Mouse (Mus musculus) layer of hippocampus, postnatal 25 days (tissue): ENCODE results near the gene Dtd2. TPM values are rescaled to one million over a fixed set of nuclear protein-coding genes. Genes with fewer than 3 reads are reported as not detected.

Experiments
- DNase-seq, 2 experiments: peaks; one replicate each; pipeline ENCODE4 v3.0.0; 2022; ENCODE audit warnings: mixed read lengths in 2 of 2, low spot score in 1 of 2; ENCODE audit errors: extremely low spot score in 1 of 2
- total RNA-seq, 2 experiments: library from RNA; stranded (reverse); gene quantifications; 2 replicates each; pipeline ENCODE4 v1.2.3; 2021

Dtd2 gene
- 10 to 100 TPM in 1 of 2 experiments, 1 to 10 TPM in 1; 7.8 to 10.9 TPM for total RNA-seq

DNA sequence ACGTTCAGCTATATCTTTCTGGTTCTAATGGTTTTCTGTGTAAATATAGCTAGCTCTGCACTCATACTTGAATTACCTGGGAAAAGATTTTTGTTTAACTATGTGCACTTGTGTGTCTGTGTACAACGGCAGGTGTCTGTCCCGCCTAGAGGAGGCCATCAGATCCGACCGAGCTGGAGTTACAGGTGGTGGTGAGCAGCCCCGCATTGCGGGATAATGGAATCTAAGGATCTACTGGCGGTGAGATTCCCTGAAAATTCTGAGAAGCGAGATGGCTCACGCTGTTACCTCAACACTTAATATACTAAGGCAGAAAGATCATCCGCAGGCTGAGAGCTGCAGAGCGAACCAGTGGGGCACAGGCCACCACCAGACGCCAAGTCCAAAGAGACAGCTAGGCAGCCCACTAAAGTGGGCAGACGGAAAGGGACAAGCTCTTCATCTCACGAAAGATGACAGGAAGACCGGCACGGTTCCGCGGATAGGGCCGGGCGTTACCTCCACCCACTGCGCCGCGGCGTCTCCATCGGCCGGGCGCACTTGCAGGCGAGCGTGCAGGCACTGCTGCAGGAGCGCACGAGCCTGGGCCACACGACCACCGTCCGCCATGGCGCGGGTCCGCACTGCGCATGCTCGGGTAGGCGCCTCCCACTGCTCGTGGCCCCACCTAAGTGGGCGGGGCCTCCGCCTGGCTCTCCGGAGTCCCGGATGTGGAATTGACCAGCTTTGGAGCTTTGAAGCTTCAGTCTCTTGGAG is at the start of gene Dtd2:
Gene Dtd2 (minus strand): TSS at position 625 of the 756 bp plus-strand sequence.
- DNase-seq: peak; percentile 93 to 97

DNA sequence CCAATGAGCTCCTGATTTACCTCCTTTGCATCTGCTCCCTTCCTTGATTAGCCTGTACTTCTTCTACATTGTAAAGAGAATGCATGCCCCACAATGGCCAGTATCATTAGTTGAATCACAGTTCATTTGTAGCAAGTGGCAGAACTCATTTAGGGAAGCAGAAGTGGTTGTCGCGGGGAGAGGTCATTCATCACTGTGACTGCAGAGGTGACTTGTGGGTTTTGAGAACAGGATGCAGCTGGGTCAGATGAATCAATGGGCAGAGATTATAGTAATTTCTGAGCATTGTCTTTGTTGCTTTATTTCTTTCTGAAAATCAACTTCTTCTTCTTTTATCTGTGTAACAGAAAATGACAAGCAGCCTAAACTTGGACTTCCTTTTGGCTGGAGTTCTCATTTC is 43.0 kb upstream of the Dtd2 start:
- DNase-seq: no peak

DNA sequence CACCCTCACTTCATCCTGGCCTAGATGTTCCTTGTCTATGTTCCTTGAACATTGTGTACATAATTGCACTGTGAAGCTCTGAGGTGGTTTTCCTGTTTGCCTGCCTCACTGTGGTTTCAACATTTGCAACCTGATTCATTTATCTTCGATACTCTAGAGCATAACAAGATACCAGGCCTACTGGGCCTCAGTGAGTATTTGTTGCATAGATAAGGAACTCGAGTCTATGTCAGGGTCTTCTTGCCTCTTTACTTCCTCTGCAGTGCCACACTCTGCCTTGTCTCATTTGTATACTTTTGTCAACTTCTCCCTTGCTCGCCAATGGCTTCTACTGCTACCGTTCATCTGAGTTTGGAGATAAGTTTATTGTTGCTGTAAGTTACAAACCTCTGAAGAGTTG is 40.1 kb upstream of the Dtd2 start:
- DNase-seq: no peak

DNA sequence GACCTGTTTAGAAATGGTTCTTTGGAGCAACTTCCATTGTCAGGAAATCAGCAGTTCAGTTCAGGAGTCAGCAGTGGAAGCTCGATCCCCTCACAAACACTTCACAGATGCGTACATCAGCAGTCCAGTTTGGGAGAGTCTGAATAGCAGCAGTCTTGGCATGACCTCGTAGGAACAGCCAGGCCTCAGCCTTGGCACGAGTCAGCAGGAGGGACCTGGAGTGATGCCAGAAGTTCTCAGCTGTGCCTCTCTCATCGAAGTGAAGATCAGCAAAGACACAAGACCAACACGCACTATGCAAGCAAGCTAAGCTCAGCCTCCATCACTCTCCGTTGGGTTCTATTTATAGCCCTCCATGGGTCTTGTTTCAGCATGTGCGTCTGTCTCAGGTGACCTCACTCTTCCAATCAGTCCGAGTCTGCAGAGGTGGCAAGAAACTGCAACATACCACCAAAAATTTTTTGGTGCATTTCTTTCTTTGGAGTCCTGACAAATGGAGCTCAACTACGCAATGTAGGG is 36.6 kb upstream of the Dtd2 start:
- DNase-seq: no peak

DNA sequence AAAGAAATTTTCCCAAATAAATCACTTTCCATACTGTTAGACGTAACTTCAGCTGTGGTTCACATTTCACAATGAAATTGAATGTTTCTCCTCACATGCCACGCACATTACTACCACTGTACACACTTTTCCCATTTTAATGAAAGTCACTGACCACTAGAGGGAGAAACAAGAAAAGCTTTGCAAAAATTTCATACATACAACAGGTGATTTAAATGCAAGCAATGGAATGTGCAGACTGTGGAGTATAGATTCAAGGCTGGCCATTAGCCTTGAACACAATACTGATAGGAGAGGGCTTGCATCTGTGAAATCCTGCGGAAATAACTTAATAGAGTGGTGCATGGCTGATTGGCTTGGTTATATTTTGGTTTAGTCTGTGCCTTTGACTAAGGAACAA is 32.1 kb upstream of the Dtd2 start:
- DNase-seq: no peak

DNA sequence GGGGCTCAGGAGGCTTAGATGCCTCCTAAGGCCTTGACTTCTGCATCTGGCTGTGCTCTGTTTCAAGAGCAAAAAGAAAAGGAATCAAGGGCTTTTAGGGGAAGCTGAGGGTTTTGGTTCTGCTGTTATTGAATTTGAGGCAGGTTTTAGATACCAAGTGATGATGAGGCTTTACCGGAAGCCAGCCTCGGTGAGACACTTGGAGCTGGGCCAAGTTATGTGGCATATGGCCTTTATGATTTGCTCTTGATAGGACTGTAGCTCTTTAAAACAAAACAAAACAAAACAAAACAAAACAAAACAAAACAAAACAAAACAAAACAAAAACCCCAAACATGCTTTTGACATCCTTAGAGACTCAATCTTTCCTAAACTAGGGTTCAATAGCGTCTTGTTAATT is 28.7 kb upstream of the Dtd2 start:
- no peak for DNase-seq

DNA sequence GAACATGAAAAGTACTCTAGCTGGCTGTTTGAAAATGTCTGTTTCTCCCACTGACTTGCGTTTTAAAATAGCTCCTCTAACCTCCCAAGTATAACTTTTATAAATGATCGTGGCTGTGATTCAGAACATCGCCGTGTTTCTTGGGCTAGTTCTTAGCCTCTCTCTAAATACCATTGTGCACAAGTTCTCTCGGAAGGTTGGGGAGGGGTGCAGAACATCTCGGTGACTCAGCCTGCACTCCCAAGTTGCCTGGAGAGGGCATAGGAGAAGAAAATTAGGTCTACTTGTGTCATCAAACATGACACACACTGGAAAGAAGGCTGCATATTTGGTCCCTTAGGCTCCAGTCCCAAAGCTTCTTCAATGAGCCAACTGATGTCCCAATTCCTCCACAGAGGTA is 26.0 kb upstream of the Dtd2 start:
- DNase-seq: no peak

DNA sequence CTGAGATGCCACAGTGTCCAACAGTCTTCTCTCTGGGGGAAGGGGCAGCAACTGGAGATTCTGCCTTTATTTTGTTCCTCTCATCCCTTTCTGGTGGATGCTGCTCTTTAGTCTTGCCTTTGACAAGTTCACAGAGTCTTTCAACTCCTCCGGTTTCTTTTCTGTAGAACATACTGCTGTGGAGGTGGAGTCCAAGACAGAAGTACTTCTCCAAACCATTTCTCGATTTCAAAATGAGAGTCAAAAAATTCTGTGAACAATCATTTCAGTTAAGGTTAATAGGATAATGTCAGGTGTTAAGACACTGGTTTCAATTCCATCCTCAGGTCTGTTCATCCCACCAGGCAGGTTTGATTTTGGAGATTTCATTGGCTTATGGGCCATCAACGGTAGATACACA is 21.7 kb upstream of the Dtd2 start, which contains the start of gene Gpr33:
Gene Gpr33 (minus strand): TSS at position 101 of the 400 bp plus-strand sequence.
- no peak for DNase-seq

DNA sequence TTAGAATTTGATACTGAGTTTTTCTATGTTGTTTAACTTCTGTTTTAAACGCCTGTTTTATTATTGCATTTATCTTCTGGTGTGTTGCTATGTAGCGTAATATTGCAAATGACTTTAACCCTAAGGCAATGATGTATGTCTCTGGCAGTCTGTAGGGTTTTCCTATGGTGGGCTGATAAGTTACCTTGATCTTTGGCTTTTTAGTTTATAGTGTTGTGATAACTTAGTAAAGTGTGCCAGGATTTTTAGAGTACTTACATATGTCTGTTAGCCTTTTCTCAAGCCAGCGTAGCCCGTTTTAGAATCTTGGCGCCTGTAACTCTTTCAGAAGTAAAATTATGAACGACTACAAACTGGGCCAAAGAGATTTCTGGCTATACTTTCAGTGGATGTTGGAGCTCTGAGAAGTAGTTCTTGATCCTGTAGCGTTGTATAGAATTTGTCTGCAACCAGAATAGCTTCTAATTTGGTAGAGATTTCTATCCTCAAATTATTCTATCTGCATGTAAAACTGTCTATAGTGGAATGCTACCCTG is 8.3 kb upstream of the Dtd2 start:
- DNase-seq: no peak

DNA sequence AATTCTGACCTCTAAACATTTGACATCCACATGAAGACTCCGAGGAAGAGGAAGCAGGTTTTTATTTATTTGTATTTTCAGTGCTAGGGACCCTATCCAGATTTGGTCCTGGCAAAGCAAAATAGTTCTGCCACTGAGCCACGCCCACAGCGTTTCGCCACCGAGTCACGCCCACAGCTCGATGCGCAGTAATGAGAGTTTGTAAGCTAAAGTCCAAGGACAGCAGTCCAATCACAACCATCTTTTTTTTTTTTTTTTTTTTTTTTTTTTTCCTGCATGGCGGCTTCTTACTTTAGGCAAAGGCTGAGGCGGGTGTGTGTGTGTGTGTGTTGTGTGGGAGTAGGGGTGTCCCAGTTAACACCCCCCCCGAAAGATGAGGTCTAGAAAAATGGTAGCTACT is 7.7 kb upstream of the Dtd2 start:
- DNase-seq: no peak

DNA sequence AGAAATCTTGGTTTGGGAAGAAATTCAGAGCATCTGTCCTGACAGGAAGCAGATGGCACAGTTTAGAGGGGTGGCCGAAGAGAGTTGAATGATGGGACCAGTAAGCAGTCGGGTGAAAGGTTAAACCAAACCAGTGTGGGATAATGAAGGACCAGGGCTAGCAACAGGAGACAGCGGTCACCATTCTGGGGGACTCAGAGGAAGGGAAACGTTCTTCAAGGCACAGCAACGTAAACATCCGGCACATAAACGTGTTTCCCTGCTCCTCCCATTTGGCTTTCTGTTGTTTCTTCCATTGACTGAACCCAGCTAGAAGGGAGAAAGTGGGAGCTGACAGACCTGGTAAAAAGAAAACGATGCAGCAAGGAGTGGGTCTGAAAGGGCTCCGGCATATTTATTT is 7.0 kb upstream of the Dtd2 start:
- DNase-seq: no peak

DNA sequence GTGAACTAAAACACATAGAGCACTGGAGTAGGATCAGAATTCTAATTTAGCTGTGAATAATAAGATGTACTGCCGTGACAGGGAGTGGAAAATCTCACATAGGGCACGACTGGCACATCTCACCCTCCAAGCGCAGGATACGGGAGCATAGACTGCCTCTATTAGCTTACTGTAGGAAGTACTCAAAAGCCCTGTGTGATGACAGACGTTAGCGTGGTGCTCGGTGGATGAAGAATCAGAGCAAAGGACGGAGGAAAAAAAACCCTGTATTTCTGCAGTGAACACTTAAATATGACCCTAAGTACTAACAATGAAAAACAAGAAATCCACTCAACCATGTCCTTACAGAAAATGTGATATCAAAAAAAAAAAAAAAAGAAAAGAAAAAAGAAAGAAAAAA is 5.9 kb upstream of the Dtd2 start:
- no peak for DNase-seq

DNA sequence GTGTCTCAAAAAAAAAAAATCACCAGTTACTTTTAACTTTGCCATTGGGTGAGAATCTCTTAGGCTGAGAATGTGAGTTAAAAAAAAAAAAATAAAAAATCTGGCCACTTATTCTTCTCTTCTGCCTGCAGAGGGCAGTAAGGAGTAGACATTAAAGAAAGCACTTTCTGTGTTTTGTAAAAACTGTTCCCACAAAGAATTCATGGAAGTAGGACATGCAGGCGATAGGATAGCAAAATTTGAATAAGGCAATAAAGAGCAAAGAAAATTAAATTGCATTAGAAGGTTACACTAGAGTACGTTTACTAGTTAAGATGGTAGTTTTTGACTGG is 4.3 kb upstream of the Dtd2 start:
- DNase-seq: no peak

DNA sequence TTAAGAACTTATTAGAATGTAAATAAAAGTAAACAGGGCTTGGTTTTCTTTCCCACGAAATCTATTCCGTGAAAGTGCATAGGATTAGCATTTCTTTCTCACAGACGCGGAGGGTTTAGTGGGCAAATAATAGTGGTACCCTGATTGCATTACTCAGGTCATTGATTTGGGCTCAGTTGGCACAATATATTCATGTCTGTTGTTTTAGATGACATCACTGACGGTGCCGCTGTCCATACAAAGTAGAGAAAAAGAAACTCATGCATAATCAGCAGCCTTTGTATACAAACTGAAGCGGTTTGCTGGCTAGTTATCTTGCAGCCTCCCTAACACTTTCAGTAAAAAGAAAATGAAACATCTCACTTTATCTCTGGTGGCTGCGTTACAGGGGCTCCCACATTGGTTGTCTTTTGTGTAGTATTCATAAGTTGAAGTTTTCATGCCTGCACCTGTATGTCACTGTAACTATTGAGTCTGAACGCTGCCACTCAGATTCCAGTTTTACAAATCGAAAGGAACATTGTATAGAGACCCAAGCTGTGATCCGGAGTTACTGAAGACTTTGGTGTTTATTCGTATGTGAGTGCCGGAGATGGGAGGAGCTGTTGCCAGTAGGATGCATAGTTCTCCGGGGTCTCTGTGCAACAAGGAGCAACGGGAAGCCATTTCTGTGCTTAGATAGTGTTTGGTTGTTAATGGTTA is 3.8 kb upstream of the Dtd2 start:
- DNase-seq: no peak

DNA sequence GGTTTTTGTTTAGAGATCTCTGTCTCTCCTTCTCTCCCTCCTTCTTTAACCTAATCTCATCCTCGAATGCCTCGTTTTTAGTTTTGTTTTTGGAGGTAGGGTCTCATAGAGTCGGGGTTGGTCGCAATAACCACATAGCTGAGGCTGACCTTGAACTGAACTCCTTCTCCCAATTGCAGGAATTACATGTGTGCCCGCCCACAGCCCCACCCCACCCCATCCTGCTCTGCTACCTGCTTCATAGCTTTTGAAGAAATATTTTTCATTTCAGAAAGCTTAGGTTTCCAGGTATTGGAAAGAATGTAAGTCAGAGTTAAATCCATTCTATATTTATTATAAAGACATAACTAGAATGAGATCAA is 313 bp upstream of the Dtd2 start:
- no peak for DNase-seq

DNA sequence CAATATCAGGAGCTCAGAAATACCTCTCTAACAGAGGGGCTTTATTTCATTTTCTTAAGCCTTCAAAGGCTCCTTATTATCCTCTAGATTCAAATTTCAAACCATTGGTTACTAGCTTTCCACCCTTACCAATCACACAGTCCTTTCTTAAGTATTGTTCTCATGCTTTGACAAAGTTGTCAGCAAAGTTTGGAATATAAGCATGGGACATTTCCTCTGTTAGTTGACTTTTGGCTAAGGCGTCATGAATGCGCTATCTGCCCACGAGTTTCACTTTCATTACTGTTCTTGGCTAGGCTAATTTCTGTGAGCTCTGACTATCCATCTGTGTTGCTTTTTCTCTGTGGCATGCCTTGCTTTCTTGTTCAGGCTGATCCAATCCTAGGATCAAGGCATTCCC is 3.6 kb downstream of the Dtd2 start:
- DNase-seq: no peak

DNA sequence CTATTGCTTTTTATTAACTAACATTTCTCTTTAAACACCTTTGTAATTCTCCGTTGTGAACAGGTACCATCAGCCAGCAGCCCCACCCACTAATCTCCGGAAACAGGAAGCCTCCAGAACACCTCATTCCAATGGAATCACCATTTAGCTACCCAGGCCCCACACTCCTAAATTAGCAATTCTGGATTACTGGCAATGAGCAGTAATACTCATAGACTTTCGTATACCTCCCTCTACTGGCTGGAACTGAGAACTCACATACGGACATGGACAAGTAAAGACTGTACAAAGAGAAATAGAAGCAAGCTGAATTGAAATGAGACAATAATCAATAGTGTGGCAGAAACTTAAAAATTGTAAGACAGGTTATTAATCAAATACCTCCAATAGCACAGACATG is 4.8 kb downstream of the Dtd2 start:
- DNase-seq: peak in 1 of 2 experiments; percentile 51

DNA sequence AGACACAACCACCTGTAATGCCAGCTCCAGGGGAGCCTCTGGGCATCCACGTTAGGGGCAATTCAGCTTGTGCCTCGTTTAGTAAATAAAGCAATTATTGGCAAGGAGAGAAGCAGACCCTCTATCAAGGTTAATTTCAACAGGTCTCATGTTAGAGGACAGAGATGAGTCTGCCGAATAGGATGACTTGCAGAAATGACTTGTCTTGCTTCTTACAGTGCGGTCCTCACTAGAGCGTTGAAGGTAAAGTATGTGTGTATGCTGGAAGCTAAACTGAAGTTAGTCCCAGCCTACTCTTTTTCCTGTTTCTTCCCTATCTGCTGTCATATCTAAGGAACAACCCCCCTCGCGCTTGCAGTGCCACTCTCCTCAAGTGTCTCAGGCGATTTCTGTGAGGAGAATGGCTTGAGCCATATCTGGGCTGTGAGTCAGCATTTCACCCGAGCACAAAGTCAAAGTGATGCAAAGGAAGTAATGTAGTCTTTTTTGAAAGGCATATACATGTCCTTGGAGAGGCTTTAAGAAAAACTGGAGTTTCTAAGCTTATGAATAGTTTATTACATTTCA is 7.9 kb downstream of the Dtd2 start:
- no peak for DNase-seq

DNA sequence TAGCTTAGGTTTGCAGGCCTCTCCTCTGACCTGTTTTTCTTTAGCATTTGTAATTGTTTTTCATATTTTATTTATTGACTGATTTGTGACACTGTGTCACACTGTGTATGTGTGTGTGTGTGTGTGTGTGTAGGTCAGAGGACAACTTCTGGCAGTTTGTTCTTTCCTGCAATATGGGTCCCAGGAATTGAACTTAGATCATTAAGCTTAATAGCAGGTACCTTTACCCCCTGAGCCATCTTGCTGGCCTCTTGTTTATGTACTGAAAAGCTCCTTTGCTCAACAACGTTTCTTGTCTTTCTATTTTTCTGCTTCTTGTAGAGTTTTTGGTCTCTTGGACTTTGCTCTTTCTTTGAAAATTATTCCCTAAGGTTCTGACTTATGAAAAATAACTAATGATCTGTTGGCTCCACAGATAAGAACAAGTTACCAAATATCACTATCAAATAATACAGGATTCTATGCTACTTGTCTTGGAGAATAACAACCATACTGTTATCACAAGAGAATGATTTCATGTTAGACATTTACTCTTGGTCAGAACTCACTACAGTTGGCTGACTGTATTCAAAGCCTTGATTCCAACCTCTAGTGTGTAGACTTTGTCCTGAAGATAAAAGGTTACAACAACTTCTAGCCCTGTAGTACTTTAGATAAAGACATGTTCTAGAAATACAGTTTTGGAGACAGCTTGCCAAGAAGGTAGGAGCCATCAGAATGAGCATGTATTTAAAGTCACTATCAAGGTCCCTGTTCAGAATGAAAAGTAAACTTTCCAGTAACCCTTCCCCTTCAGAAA is 10.4 kb downstream of the Dtd2 start:
- DNase-seq: no peak

DNA sequence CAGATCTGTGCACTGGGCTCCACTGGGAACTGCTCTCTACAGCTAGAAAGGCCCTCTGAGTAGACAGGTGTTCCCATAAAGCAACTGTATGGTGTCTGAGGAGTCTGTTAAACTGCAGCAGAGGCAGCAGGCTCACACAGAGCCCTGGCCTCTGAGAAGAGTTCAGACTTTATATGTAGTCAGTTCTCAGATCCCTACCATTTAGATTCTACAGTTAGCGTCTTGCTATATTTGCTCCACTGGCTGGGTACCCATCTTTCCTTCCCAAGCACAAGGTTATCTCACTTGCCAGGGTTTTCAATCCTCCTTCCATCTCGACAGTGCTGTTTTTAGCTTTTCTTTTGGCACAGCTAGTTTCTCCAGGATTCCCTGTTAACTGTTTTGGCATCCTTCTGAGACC is 15.7 kb downstream of the Dtd2 start:
- no peak for DNase-seq

DNA sequence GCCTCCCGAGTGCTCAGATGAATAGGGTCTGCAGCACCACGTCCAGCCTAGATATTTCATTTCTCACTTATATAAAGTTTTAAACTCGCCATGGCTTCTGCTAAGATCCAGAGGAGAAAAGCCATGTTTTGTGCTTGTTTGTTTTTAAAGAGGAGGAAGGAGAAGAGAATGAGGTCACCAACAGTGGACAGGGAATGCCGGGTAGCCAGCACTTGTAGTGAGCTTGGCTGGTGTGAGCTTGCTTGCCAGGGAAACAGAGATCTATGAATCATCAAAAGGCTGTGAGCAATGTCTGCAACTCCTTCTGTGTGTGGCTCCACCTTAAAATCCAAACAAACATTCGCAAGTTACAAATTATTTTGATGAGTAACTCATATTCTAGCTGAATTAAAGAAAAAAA is 17.8 kb downstream of the Dtd2 start:
- DNase-seq: no peak
